Mouse (Mus musculus) MEL (cell line): ENCODE measurements at regions not wholly inside any gene's neighbourhood (a gene's known extent, or its start where the extent isn't known, plus 50 kb on each side); places are given as distances from the start of the nearest gene placed in this dataset.

Source experiments
- DNase-seq: peaks from one replicate; pipeline ENCODE4 v3.0.0; 2011; ENCODE audit warnings: low read depth, low spot score
- H3K27ac ChIP-seq: 2 replicates; pipeline ENCODE4 v1.5.1; 2012; ENCODE audit warnings: low read depth, mild to moderate bottlenecking, control low read depth, low read length, moderate library complexity; ENCODE audit not compliant: control insufficient read depth
- H3K27me3 ChIP-seq, 2 experiments: fragments of 150-350 bp in 1 of 2; sonication (generic) in 1 of 2; 2 replicates each; pipeline ENCODE4 v1.6.1; 2012; ENCODE audit warnings: low read length in 2 of 2, mild to moderate bottlenecking in 2 of 2, improper control_type of control experiment in 1 of 2, moderate library complexity in 1 of 2; ENCODE audit not compliant: insufficient read depth in 2 of 2, control insufficient read depth in 1 of 2
- H3K36me3 ChIP-seq, 2 experiments: 2 replicates each; pipeline ENCODE4 v1.6.1; 2012 to 2014; ENCODE audit warnings: low read length in 2 of 2, improper control_type of control experiment in 1 of 2, inconsistent platforms in 1 of 2, mild to moderate bottlenecking in 1 of 2; ENCODE audit not compliant: insufficient read depth in 2 of 2, control insufficient read depth in 1 of 2
- H3K4me1 ChIP-seq, 2 experiments: fragments of 150-350 bp in 1 of 2; sonication (generic) in 1 of 2; 2 replicates each; pipeline ENCODE4 v1.6.1; 2012; ENCODE audit warnings: low read length in 2 of 2, improper control_type of control experiment in 1 of 2, mild to moderate bottlenecking in 1 of 2; ENCODE audit not compliant: insufficient read depth in 2 of 2, control insufficient read depth in 1 of 2
- H3K4me3 ChIP-seq, 2 experiments: fragments of 150-350 bp in 1 of 2; sonication (generic) in 1 of 2; 2 replicates each; pipeline ENCODE4 v1.5.1; 2012; ENCODE audit warnings: low read depth in 2 of 2, low read length in 2 of 2, mild to moderate bottlenecking in 2 of 2, moderate library complexity in 2 of 2, control low read depth in 1 of 2, improper control_type of control experiment in 1 of 2; ENCODE audit not compliant: control insufficient read depth in 1 of 2, insufficient read depth in 1 of 2
- H3K79me2 ChIP-seq: 2 replicates; pipeline ENCODE4 v1.6.1; 2012; ENCODE audit warnings: mild to moderate bottlenecking, low read length, moderate library complexity; ENCODE audit not compliant: control insufficient read depth, poor library complexity, insufficient read depth
- H3K9ac ChIP-seq: 2 replicates; pipeline ENCODE4 v1.6.1; 2012; ENCODE audit warnings: low read depth, mild to moderate bottlenecking, control low read depth, low read length, moderate library complexity; ENCODE audit not compliant: control insufficient read depth, poor library complexity, severe bottlenecking
- H3K9me3 ChIP-seq: fragments of 150-350 bp; sonication (generic); replicated peaks from 2 replicates; pipeline ENCODE4 v1.6.1; 2012; ENCODE audit warnings: mild to moderate bottlenecking, low read length, improper control_type of control experiment, moderate library complexity; ENCODE audit not compliant: insufficient read depth
- BHLHE40 ChIP-seq: IDR thresholded peaks from 2 replicates; pipeline ENCODE4 v1.6.1; 2012; ENCODE audit warnings: low read depth, mild to moderate bottlenecking, inconsistent platforms, low read length, improper control_type of control experiment, borderline replicate concordance
- CHD1 ChIP-seq: IDR thresholded peaks from 2 replicates; pipeline ENCODE4 v1.6.1; 2012; ENCODE audit warnings: low read depth, mild to moderate bottlenecking, inconsistent platforms, low read length, improper control_type of control experiment
- CHD2 ChIP-seq: IDR thresholded peaks from 2 replicates; pipeline ENCODE4 v1.6.1; 2011; ENCODE audit warnings: low read length, improper control_type of control experiment
- E2F4 ChIP-seq: IDR thresholded peaks from 2 replicates; pipeline ENCODE4 v1.6.1; 2011; ENCODE audit warnings: low read depth, low read length, improper control_type of control experiment, borderline replicate concordance
- ELF1 ChIP-seq: IDR thresholded peaks from 2 replicates; pipeline ENCODE4 v1.6.1; 2014; ENCODE audit warnings: low read depth, mild to moderate bottlenecking, inconsistent platforms, low read length, improper control_type of control experiment, moderate library complexity
- EP300 ChIP-seq, 2 experiments: IDR thresholded peaks; 2 replicates each; pipeline ENCODE4 v1.6.1; 2011; ENCODE audit warnings: improper control_type of control experiment in 2 of 2, low read length in 2 of 2, low read depth in 1 of 2, mild to moderate bottlenecking in 1 of 2
- ETS1 ChIP-seq: IDR thresholded peaks from 2 replicates; pipeline ENCODE4 v1.6.1; 2012; ENCODE audit warnings: low read depth, mild to moderate bottlenecking, inconsistent platforms, low read length, improper control_type of control experiment, moderate library complexity
- GATA1 ChIP-seq: IDR thresholded peaks from 2 replicates; pipeline ENCODE4 v1.6.1; 2011; ENCODE audit warnings: low read depth, low read length, improper control_type of control experiment
- MAFK ChIP-seq: IDR thresholded peaks from 2 replicates; pipeline ENCODE4 v1.6.1; 2011; ENCODE audit warnings: low read depth, mild to moderate bottlenecking, low read length, improper control_type of control experiment, borderline replicate concordance
- MAX ChIP-seq: IDR thresholded peaks from 2 replicates; pipeline ENCODE4 v1.6.1; 2011; ENCODE audit warnings: low read length, improper control_type of control experiment
- MAZ ChIP-seq: IDR thresholded peaks from 2 replicates; pipeline ENCODE4 v1.6.1; 2012; ENCODE audit warnings: low read depth, mild to moderate bottlenecking, inconsistent platforms, low read length, improper control_type of control experiment
- MEF2A ChIP-seq: IDR thresholded peaks from 2 replicates; pipeline ENCODE4 v1.6.1; 2014; ENCODE audit warnings: low read depth, mild to moderate bottlenecking, inconsistent platforms, low read length, improper control_type of control experiment; ENCODE audit not compliant: poor library complexity, insufficient replicate concordance, severe bottlenecking; ENCODE audit errors: extremely low read depth
- POLR2A ChIP-seq, 2 experiments: IDR thresholded peaks; 2 replicates each; pipeline ENCODE4 v1.6.1; 2011 to 2012; ENCODE audit warnings: low read length in 2 of 2, mild to moderate bottlenecking in 2 of 2, control low read depth in 1 of 2, improper control_type of control experiment in 1 of 2, low read depth in 1 of 2, moderate library complexity in 1 of 2; ENCODE audit not compliant: control insufficient read depth in 1 of 2, insufficient read depth in 1 of 2, poor library complexity in 1 of 2
- POLR2AphosphoS2 ChIP-seq: IDR thresholded peaks from 2 replicates; pipeline ENCODE4 v1.6.1; 2011; ENCODE audit warnings: low read length, improper control_type of control experiment
- RCOR1 ChIP-seq: IDR thresholded peaks from 2 replicates; pipeline ENCODE4 v1.6.1; 2012; ENCODE audit warnings: low read depth, mild to moderate bottlenecking, inconsistent platforms, low read length, improper control_type of control experiment
- SMC3 ChIP-seq: IDR thresholded peaks from 2 replicates; pipeline ENCODE4 v1.6.1; 2011; ENCODE audit warnings: low read depth, low read length, improper control_type of control experiment
- TAL1 ChIP-seq: IDR thresholded peaks from 2 replicates; pipeline ENCODE4 v1.6.1; 2012; ENCODE audit warnings: mild to moderate bottlenecking, inconsistent platforms, low read length, moderate library complexity, mixed read lengths
- TBP ChIP-seq: IDR thresholded peaks from 2 replicates; pipeline ENCODE4 v1.8.0; 2011; ENCODE audit warnings: low read depth, low read length, improper control_type of control experiment
- TCF12 ChIP-seq: IDR thresholded peaks from 2 replicates; pipeline ENCODE4 v1.6.1; 2014; ENCODE audit warnings: low read depth, mild to moderate bottlenecking, inconsistent platforms, low read length, improper control_type of control experiment, moderate library complexity
- UBTF ChIP-seq: IDR thresholded peaks from 2 replicates; pipeline ENCODE4 v1.6.1; 2012; ENCODE audit warnings: low read depth, mild to moderate bottlenecking, inconsistent platforms, low read length, improper control_type of control experiment, moderate library complexity, borderline replicate concordance; ENCODE audit not compliant: insufficient read depth
- ZC3H11A ChIP-seq: IDR thresholded peaks from 2 replicates; pipeline ENCODE4 v1.6.1; 2012; ENCODE audit warnings: low read depth, mild to moderate bottlenecking, inconsistent platforms, low read length, improper control_type of control experiment
- ZKSCAN1 ChIP-seq: IDR thresholded peaks from 2 replicates; pipeline ENCODE4 v1.6.1; 2012; ENCODE audit warnings: low read depth, mild to moderate bottlenecking, inconsistent platforms, low read length, improper control_type of control experiment, moderate library complexity
- ZMIZ1 ChIP-seq: IDR thresholded peaks from 2 replicates; pipeline ENCODE4 v1.6.1; 2012; ENCODE audit warnings: low read depth, mild to moderate bottlenecking, inconsistent platforms, low read length, improper control_type of control experiment, moderate library complexity

GRCm38 (mm10) chr10:51843099-51843498 lies 165.5 kb downstream of the Rfx6 start:
- H3K4me1 ChIP-seq: no peaks in the 10 kb centered on the region
- H3K79me2 ChIP-seq: no peaks in the 10 kb centered on the region
- H3K27me3 ChIP-seq: no peaks in the 10 kb centered on the region
- H3K4me3 ChIP-seq: no peak overlapping the region
- TF ChIP-seq ETS1 (peak; percentile 33; the same call in 1 of the 2 replicates), GATA1 (peak; percentile 57), MEF2A (0 out of 2 replicates have a peak, but pooled peaks have one; percentile 13), CHD2 (no peak), UBTF (no peak), EP300 (IDR thresholded peaks at IDR 0.05; ENCODE audit: low read depth in 1 of 2, low read length in 2 of 2) (peak; percentile 51 to 77), ZKSCAN1 (no peak), ELF1 (no peak), MAFK (no peak), MAX (no peak), ZMIZ1 (no peak), ZC3H11A (no peak), TAL1 (0 out of 2 replicates have a peak, but pooled peaks have one; percentile 5), TCF12 (peak; percentile 61; the same call in 1 of the 2 replicates), BHLHE40 (no peak), MAZ (no peak), TBP (no peak)
- DNase-seq: peak; percentile 5
- no peaks in the 10 kb centered on the region for H3K9me3 ChIP-seq
- H3K27ac ChIP-seq: no peak overlapping the region
- H3K9ac ChIP-seq: no peak overlapping the region
- H3K36me3 ChIP-seq: no peaks in the 10 kb centered on the region

GRCm38 (mm10) chr10:51846287-51846686 lies 168.7 kb downstream of the Rfx6 start:
- H3K9me3 ChIP-seq: no peaks in the 10 kb centered on the region
- no peak overlapping the region for H3K27ac ChIP-seq
- H3K4me3 ChIP-seq: no peak overlapping the region
- H3K27me3 ChIP-seq: no peaks in the 10 kb centered on the region
- H3K79me2 ChIP-seq: no peaks in the 10 kb centered on the region
- no peaks in the 10 kb centered on the region for H3K36me3 ChIP-seq
- no peak for DNase-seq
- H3K4me1 ChIP-seq: no peaks in the 10 kb centered on the region
- no peak overlapping the region for H3K9ac ChIP-seq
- TF ChIP-seq SMC3 (no peak), POLR2AphosphoS2 (no peak), TBP (no peak), RCOR1 (no peak), CHD1 (no peak), GATA1 (no peak), ETS1 (no peak), BHLHE40 (no peak), MAFK (no peak), EP300 (IDR thresholded peaks at IDR 0.05; ENCODE audit: low read depth in 1 of 2, low read length in 2 of 2) (no peak), MEF2A (no peak), E2F4 (no peak), ZKSCAN1 (no peak), CHD2 (no peak), ZC3H11A (no peak), POLR2A (IDR thresholded peaks at IDR 0.05; ENCODE audit: control insufficient read depth in 1 of 2, insufficient read depth in 1 of 2, low read depth in 1 of 2, low read length in 2 of 2, poor library complexity in 1 of 2) (no peak)
